Mouse (Mus musculus): Measurements from ENCODE around the gene Capza1.
"Not testable (repeated sequence)": the region's sequence is repeated elsewhere in the genome, so short reads cannot be mapped to it uniquely, and the experiment has no call there.

Gene Capza1

GRCm38 (mm10) chr3:104863786-104864650 is at the start of gene Capza1, which contains the start of gene St7l:
TSS of gene Capza1 (minus strand) at chr3:104864505.
TSS of gene St7l (plus strand) at chr3:104864005.
- peak; percentile 75 for DNase-seq (ENCODE audit: low read depth, low spot score)

GRCm38 (mm10) chr3:104909195-104909594 is 44.9 kb upstream of the Capza1 start:
- DNase-seq (ENCODE audit: low read depth, low spot score) = no peak

GRCm38 (mm10) chr3:104906007-104906406 is 41.7 kb upstream of the Capza1 start:
- no peak for DNase-seq (ENCODE audit: low read depth, low spot score)

GRCm38 (mm10) chr3:104905389-104905788 is 41.1 kb upstream of the Capza1 start:
- no peak for DNase-seq (ENCODE audit: low read depth, low spot score)

- DNase-seq (ENCODE audit: low read depth, low spot score) = no peak
Measured at GRCm38 (mm10) chr3:104901154-104901553, 36.8 kb upstream of the Capza1 start.

GRCm38 (mm10) chr3:104896141-104896540 is 31.8 kb upstream of the Capza1 start:
- no peak for DNase-seq (ENCODE audit: low read depth, low spot score)

GRCm38 (mm10) chr3:104888585-104888984 is 24.3 kb upstream of the Capza1 start:
- DNase-seq (ENCODE audit: low read depth, low spot score) = no peak

- no peak for DNase-seq (ENCODE audit: low read depth, low spot score)
Measured at GRCm38 (mm10) chr3:104869611-104870010, 5.3 kb upstream of the Capza1 start.

GRCm38 (mm10) chr3:104866674-104867073 is 2.4 kb upstream of the Capza1 start:
- DNase-seq (ENCODE audit: low read depth, low spot score) = not testable (repeated sequence)

- DNase-seq (ENCODE audit: low read depth, low spot score) = peak; percentile 28
Measured at GRCm38 (mm10) chr3:104865341-104865788, 1.1 kb upstream of the Capza1 start.

- DNase-seq (ENCODE audit: low read depth, low spot score) = peak; percentile 72
Measured at GRCm38 (mm10) chr3:104864651-104865340, 491 bp upstream of the Capza1 start.

GRCm38 (mm10) chr3:104858560-104858959 is 5.7 kb downstream of the Capza1 start:
- DNase-seq (ENCODE audit: low read depth, low spot score) = no peak

GRCm38 (mm10) chr3:104856106-104856505 is 8.2 kb downstream of the Capza1 start:
- DNase-seq (ENCODE audit: low read depth, low spot score) = no peak

GRCm38 (mm10) chr3:104854866-104855265 is 9.4 kb downstream of the Capza1 start:
- no peak for DNase-seq (ENCODE audit: low read depth, low spot score)

GRCm38 (mm10) chr3:104854465-104854864 is 9.8 kb downstream of the Capza1 start:
- DNase-seq (ENCODE audit: low read depth, low spot score) = no peak

- DNase-seq (ENCODE audit: low read depth, low spot score) = no peak
Measured at GRCm38 (mm10) chr3:104846601-104847000, 17.7 kb downstream of the Capza1 start.

GRCm38 (mm10) chr3:104841049-104841448 is 23.3 kb downstream of the Capza1 start:
- no peak for DNase-seq (ENCODE audit: low read depth, low spot score)

- DNase-seq (ENCODE audit: low read depth, low spot score) = no peak
Measured at GRCm38 (mm10) chr3:104835797-104836196, 28.5 kb downstream of the Capza1 start.

GRCm38 (mm10) chr3:104822413-104822812 is 41.9 kb downstream of the Capza1 start:
- DNase-seq (ENCODE audit: low read depth, low spot score) = no peak

GRCm38 (mm10) chr3:104820426-104820825 is 43.9 kb downstream of the Capza1 start:
- DNase-seq (ENCODE audit: low read depth, low spot score) = no peak

GRCm38 (mm10) chr3:104818749-104819134 is 45.6 kb downstream of the Capza1 start:
- no peak for DNase-seq (ENCODE audit: low read depth, low spot score)

GRCm38 (mm10) chr3:104817991-104818748 is 46.1 kb downstream of the Capza1 start, which contains the start of gene Mov10:
TSS of gene Mov10 (minus strand) at chr3:104818563.
- DNase-seq (ENCODE audit: low read depth, low spot score) = peak; percentile 93

All from ES-CJ7 (cell line).